Mouse (Mus musculus): ENCODE measurements at regions not wholly inside any gene's neighbourhood (a gene's known extent, or its start where the extent isn't known, plus 50 kb on each side); places are given as distances from the start of the nearest gene placed in this dataset.

DNA sequence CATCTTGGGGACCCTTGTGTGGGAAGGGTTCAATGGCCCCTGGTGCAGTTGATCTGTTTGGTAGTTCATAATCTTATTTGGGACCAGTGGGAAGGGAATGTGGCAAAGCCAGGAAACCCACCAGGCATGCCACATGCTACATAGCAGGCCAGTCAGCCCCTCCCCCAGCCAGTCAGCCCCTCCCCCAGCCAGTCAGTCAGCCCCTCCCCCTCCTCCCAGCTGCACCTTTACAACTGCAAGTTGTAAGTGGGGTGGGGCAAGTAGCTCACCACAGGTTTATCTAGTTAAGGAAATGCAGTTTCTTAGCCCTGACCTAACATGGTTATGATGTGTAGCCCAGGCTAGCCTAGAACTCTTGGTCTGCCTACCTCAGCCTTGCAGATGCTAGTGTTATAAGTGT, 171.9 kb downstream of the Cog6 start:
- no peak overlapping the region for H3K27ac ChIP-seq (ENCODE audit: low read depth, low read length)
- no peak overlapping the region for H3K4me3 ChIP-seq (ENCODE audit: low read depth, low read length)
- H3K9me3 ChIP-seq (ENCODE audit: control insufficient read depth, low read length), result no peaks in the 10 kb centered on the region
- H3K4me1 ChIP-seq (ENCODE audit: control insufficient read depth, insufficient read depth, low read length), result no peaks in the 10 kb centered on the region
- no peak for ATAC-seq (ENCODE audit: low read depth)
- H3K9ac ChIP-seq (replicated peaks; ENCODE audit: low read depth, low read length), result no peak overlapping the region
- H3K27me3 ChIP-seq (ENCODE audit: control insufficient read depth, insufficient read depth, low read length), result no peaks in the 10 kb centered on the region
- no peaks in the 10 kb centered on the region for H3K36me3 ChIP-seq (ENCODE audit: control insufficient read depth, insufficient read depth, low read length)
- no peak overlapping the region for H3K4me2 ChIP-seq (ENCODE audit: low read depth, low read length)

DNA sequence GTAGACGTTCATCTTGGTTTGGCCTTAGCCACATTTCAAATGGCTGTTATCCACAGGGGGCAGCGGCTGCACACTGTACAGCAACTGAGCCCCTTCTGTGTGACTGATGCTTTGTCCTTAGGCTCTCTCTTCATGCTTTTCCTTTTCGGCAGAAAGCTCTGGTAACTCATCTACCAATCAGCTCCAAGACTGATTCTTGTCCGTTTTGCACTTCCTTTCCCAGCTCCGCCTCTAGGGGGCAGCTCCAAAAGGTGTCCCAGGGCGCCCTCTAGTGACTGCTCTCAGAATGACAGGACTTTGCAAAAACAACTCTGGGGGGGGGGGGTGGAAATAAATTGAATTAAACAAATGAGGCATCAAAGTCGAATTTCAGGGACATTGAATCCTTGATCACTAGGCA, 173.0 kb downstream of the Cog6 start:
- Histone ChIP-seq H3K9me3 (ENCODE audit: control insufficient read depth, low read length) (no peaks in the 10 kb centered on the region), H3K36me3 (ENCODE audit: control insufficient read depth, insufficient read depth, low read length) (no peaks in the 10 kb centered on the region), H3K9ac (replicated peaks; ENCODE audit: low read depth, low read length) (no peak overlapping the region), H3K27me3 (ENCODE audit: control insufficient read depth, insufficient read depth, low read length) (no peaks in the 10 kb centered on the region), H3K4me1 (ENCODE audit: control insufficient read depth, insufficient read depth, low read length) (no peaks in the 10 kb centered on the region), H3K4me3 (ENCODE audit: low read depth, low read length) (no peak overlapping the region), H3K4me2 (ENCODE audit: low read depth, low read length) (no peak overlapping the region), H3K27ac (ENCODE audit: low read depth, low read length) (no peak overlapping the region)
- WGBS, result 27% methylated on average over 7 of the region's 7 CpGs
- no peak for ATAC-seq (ENCODE audit: low read depth)

DNA sequence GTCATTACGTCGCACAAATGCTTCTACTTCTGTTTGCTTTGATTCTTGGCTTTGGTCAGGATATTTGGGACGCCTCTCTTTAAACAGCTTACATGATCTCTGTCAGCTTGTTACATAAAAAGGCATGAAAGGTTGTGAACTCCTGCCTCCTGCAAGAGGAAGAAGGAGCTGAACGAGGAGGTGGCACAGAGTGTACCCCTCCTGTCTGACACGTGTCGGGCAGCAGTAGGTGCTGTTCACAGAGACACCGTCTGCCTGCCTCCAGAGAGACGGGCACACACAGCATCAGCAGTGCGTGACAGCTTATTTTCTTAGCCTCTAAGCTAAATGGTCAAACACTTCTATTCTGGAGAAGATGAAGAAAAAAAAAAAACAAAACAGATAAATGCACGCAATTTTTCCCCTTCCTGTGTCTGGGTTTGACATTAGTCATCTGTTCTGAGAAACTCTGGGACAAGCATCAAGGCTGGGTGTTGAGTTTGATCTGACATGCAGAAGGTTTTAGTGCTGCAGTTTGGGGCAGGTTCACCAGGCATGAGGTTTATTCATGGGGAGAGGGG, 174.1 kb downstream of the Cog6 start:
- no peak overlapping the region for H3K4me2 ChIP-seq (ENCODE audit: low read depth, low read length)
- H3K27me3 ChIP-seq (ENCODE audit: control insufficient read depth, insufficient read depth, low read length), result no peaks in the 10 kb centered on the region
- no peaks in the 10 kb centered on the region for H3K4me1 ChIP-seq (ENCODE audit: control insufficient read depth, insufficient read depth, low read length)
- WGBS, result 84% methylated on average over 10 of the region's 10 CpGs
- no peak for ATAC-seq (ENCODE audit: low read depth)
- no peak overlapping the region for H3K27ac ChIP-seq (ENCODE audit: low read depth, low read length)
- H3K4me3 ChIP-seq (ENCODE audit: low read depth, low read length), result no peak overlapping the region
- H3K9me3 ChIP-seq (ENCODE audit: control insufficient read depth, low read length), result no peaks in the 10 kb centered on the region
- no peak overlapping the region for H3K9ac ChIP-seq (replicated peaks; ENCODE audit: low read depth, low read length)
- no peaks in the 10 kb centered on the region for H3K36me3 ChIP-seq (ENCODE audit: control insufficient read depth, insufficient read depth, low read length)

DNA sequence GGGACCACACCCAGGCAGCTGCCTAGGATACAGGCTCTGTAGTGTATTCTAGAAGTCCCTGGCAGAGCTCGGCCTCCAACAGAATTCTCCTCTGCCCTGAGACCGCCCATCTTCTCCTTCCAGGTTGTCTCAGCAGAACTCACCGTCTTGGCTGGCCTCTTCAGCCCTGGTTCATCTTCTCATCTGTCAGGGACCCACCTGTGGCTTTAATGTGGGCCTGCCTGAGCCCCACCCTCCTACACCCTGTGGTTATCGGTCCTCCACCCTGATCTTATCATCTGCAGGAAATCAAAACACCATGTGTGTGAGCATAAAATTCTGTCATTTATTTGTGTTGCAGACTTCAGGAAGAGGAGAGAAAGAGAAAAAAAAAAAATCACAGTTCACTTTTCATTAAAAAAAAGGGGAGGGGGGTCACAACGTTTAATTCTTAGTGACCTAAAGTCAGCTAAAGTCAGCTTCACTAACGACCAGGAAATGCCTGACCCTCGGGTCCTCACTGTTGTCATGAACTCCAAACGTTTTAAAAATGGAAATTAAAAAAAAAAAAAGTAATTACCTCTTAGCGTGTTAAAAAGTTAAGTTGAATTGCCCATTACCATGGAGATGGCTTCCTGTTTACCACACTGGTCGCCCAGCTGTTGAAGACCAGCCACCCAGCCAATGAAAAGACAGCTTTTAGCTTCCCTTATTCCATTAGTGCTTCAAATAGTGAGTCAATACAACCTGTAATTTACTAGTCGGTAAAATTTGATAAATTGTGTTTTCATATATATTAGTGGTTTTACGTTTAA, 176.7 kb downstream of the Cog6 start:
- Histone ChIP-seq H3K9me3 (ENCODE audit: control insufficient read depth, low read length) (no peaks in the 10 kb centered on the region), H3K4me1 (ENCODE audit: control insufficient read depth, insufficient read depth, low read length) (no peaks in the 10 kb centered on the region), H3K27me3 (ENCODE audit: control insufficient read depth, insufficient read depth, low read length) (no peaks in the 10 kb centered on the region), H3K9ac (replicated peaks; ENCODE audit: low read depth, low read length) (no peak overlapping the region), H3K27ac (ENCODE audit: low read depth, low read length) (no peak overlapping the region), H3K4me3 (ENCODE audit: low read depth, low read length) (no peak overlapping the region), H3K4me2 (ENCODE audit: low read depth, low read length) (no peak overlapping the region), H3K36me3 (ENCODE audit: control insufficient read depth, insufficient read depth, low read length) (no peaks in the 10 kb centered on the region)
- WGBS, result 72% methylated on average over 12 of the region's 12 CpGs
- ATAC-seq (ENCODE audit: low read depth), result no peak

DNA sequence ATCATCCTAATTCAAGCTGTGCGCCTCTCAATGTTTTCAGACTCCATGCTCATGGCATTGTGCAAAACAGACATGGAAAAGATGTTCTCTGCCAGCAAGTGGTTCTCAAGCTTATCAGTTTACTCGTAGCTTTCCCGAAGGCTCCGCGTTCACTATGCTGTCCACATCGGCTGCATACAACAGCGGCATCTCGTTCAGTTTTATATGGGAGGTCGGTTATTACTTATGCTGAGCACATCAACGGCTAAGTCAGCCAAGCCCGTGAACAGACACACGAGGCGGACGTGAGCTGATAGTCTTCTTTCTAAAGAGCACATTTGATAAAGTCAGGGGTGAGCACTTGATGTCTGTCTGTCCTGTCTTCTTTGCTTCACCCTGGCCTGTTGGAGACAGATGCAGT, 179.0 kb downstream of the Cog6 start:
- no peaks in the 10 kb centered on the region for H3K27me3 ChIP-seq (ENCODE audit: control insufficient read depth, insufficient read depth, low read length)
- no peak overlapping the region for H3K27ac ChIP-seq (ENCODE audit: low read depth, low read length)
- 57% methylated on average over 14 of the region's 14 CpGs for WGBS
- no peaks in the 10 kb centered on the region for H3K4me1 ChIP-seq (ENCODE audit: control insufficient read depth, insufficient read depth, low read length)
- H3K9me3 ChIP-seq (ENCODE audit: control insufficient read depth, low read length), result no peaks in the 10 kb centered on the region
- no peaks in the 10 kb centered on the region for H3K36me3 ChIP-seq (ENCODE audit: control insufficient read depth, insufficient read depth, low read length)
- H3K4me2 ChIP-seq (ENCODE audit: low read depth, low read length), result no peak overlapping the region
- no peak overlapping the region for H3K9ac ChIP-seq (replicated peaks; ENCODE audit: low read depth, low read length)
- H3K4me3 ChIP-seq (ENCODE audit: low read depth, low read length), result no peak overlapping the region
- ATAC-seq (ENCODE audit: low read depth), result no peak

DNA sequence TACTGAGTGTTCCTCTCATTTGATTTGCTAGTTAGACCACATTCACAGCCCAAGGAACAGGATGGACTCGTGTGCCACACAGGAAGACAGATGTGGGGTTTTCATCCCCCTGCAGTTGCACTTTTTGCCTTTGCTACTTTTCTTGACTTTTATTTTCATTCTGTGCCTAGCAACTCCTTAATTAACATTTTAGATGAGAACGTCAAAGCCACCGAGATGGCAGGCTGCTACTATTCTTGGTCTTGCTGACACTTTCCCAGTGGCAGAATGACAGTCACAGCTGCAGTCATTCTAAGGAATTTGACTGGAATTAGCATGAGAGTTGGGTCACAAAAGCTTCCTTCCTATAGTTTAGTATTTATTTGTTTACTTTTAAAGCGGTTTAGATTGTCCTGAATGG, 179.5 kb downstream of the Cog6 start:
- H3K4me2 ChIP-seq (ENCODE audit: low read depth, low read length), result no peak overlapping the region
- 13% methylated on average over 4 of the region's 4 CpGs for WGBS
- no peak overlapping the region for H3K27ac ChIP-seq (ENCODE audit: low read depth, low read length)
- H3K4me3 ChIP-seq (ENCODE audit: low read depth, low read length), result no peak overlapping the region
- H3K9me3 ChIP-seq (ENCODE audit: control insufficient read depth, low read length), result no peaks in the 10 kb centered on the region
- H3K27me3 ChIP-seq (ENCODE audit: control insufficient read depth, insufficient read depth, low read length), result no peaks in the 10 kb centered on the region
- H3K36me3 ChIP-seq (ENCODE audit: control insufficient read depth, insufficient read depth, low read length), result no peaks in the 10 kb centered on the region
- no peak overlapping the region for H3K9ac ChIP-seq (replicated peaks; ENCODE audit: low read depth, low read length)
- no peaks in the 10 kb centered on the region for H3K4me1 ChIP-seq (ENCODE audit: control insufficient read depth, insufficient read depth, low read length)
- no peak for ATAC-seq (ENCODE audit: low read depth)

DNA sequence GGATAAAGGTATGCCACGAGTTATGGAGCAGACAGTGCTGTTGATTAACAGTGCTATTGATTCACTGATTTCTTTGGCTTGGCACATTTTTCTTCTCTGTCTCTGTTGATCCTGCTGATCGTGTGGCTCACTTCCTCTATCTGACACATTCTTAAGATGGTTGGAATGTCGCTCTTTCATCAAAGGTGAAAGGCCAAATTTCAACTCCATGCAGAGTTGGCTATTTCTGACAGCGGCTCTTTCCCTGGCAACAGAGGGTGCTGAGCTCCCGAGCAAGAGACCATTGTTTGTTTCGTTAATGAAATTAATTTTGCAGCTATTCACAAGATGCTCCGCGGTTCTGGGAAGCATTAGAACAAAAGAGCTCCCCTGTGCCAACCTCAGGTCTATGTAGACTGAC, 180.3 kb downstream of the Cog6 start:
- ATAC-seq (ENCODE audit: low read depth), result no peak
- Histone ChIP-seq H3K4me2 (ENCODE audit: low read depth, low read length) (no peak overlapping the region), H3K9ac (replicated peaks; ENCODE audit: low read depth, low read length) (no peak overlapping the region), H3K4me3 (ENCODE audit: low read depth, low read length) (no peak overlapping the region), H3K9me3 (ENCODE audit: control insufficient read depth, low read length) (no peaks in the 10 kb centered on the region), H3K27ac (ENCODE audit: low read depth, low read length) (no peak overlapping the region), H3K27me3 (ENCODE audit: control insufficient read depth, insufficient read depth, low read length) (no peaks in the 10 kb centered on the region), H3K36me3 (ENCODE audit: control insufficient read depth, insufficient read depth, low read length) (no peaks in the 10 kb centered on the region), H3K4me1 (ENCODE audit: control insufficient read depth, insufficient read depth, low read length) (no peaks in the 10 kb centered on the region)
- 42% methylated on average over 8 of the region's 8 CpGs for WGBS

DNA sequence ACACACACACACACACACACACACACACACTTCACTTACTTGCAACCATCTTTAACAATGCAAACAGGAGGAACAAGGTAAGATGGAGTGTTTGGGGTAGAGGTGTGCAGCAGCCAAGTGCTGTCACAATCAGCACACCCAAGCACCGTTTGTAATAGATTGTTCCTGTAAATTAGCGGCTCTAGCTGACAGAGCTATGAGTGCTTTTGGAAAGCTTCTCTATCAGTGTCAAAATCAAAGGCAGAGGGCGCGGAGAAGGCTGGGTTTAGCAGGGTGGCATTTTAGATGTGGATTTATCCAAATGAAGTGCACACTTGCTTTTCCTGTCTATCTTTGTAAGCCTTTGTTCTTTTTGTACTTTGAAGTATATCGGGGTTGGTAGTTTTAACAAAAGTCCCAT, 184.6 kb downstream of the Cog6 start:
- H3K4me2 ChIP-seq (ENCODE audit: low read depth, low read length), result no peak overlapping the region
- no peak for ATAC-seq (ENCODE audit: low read depth)
- no peaks in the 10 kb centered on the region for H3K36me3 ChIP-seq (ENCODE audit: control insufficient read depth, insufficient read depth, low read length)
- H3K9me3 ChIP-seq (ENCODE audit: control insufficient read depth, low read length), result no peaks in the 10 kb centered on the region
- no peaks in the 10 kb centered on the region for H3K27me3 ChIP-seq (ENCODE audit: control insufficient read depth, insufficient read depth, low read length)
- H3K4me1 ChIP-seq (ENCODE audit: control insufficient read depth, insufficient read depth, low read length), result no peaks in the 10 kb centered on the region
- WGBS, result 83% methylated on average over 5 of the region's 5 CpGs
- H3K4me3 ChIP-seq (ENCODE audit: low read depth, low read length), result no peak overlapping the region
- no peak overlapping the region for H3K27ac ChIP-seq (ENCODE audit: low read depth, low read length)
- no peak overlapping the region for H3K9ac ChIP-seq (replicated peaks; ENCODE audit: low read depth, low read length)

DNA sequence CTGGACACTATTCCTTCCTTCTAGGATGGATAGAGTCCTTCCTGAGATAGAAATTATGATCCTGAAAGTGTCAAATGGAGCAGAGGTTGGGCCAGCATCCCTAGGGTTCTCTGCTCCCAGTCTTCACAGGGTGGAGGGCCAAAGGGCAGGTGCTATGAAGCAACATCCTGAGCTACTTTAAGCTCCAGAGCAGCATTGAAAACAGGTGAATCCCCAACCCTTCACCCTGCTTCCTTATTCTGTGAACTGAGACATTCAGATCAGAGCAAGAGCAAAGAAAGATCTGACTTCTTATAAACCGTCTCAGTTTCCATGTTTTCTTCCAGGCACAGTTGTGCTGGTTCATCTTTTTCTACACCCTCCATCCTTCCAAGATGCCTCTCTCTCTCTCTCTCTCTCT, 185.1 kb downstream of the Cog6 start:
- WGBS, result 91% methylated on average over 1 of the region's 1 CpGs
- no peaks in the 10 kb centered on the region for H3K9me3 ChIP-seq (ENCODE audit: control insufficient read depth, low read length)
- H3K9ac ChIP-seq (replicated peaks; ENCODE audit: low read depth, low read length), result no peak overlapping the region
- no peaks in the 10 kb centered on the region for H3K4me1 ChIP-seq (ENCODE audit: control insufficient read depth, insufficient read depth, low read length)
- H3K4me3 ChIP-seq (ENCODE audit: low read depth, low read length), result no peak overlapping the region
- H3K36me3 ChIP-seq (ENCODE audit: control insufficient read depth, insufficient read depth, low read length), result no peaks in the 10 kb centered on the region
- no peaks in the 10 kb centered on the region for H3K27me3 ChIP-seq (ENCODE audit: control insufficient read depth, insufficient read depth, low read length)
- no peak overlapping the region for H3K27ac ChIP-seq (ENCODE audit: low read depth, low read length)
- no peak overlapping the region for H3K4me2 ChIP-seq (ENCODE audit: low read depth, low read length)
- no peak for ATAC-seq (ENCODE audit: low read depth)

Data from neural tube, embryonic 14.5 days (tissue).